Comparison of ENCODE assay signal across 25 mouse cellular contexts in genomic region chr6:41202302-41202701, GRCm38 (mm10).
"Had no signal": no experiment of that assay in that cellular context is flagged by ENCODE, and none has a peak within 500 bp of the region (broad histone marks: within the 10 kb centered on the region; RNA-seq: fewer than 3 reads in every experiment).

No protein-coding gene starts in this region.

- H3K4me3 ChIP-seq: gastrocnemius, adult 2 months; heart, adult 2 months; heart, embryonic 13.5 days; heart, embryonic 15.5 days; hindbrain, embryonic 13.5 days; hindbrain, embryonic 15.5 days; kidney, embryonic 15.5 days; left cerebral cortex, adult 2 months; limb, embryonic 13.5 days; limb, embryonic 15.5 days; liver, embryonic 12.5 days had no signal

- H3K27ac ChIP-seq: gastrocnemius, adult 2 months; heart, adult 2 months; heart, embryonic 13.5 days; heart, embryonic 15.5 days; hindbrain, embryonic 13.5 days; hindbrain, embryonic 15.5 days; kidney, embryonic 15.5 days; kidney, postnatal 0 days; left cerebral cortex, adult 2 months; limb, embryonic 13.5 days; limb, embryonic 15.5 days; liver, embryonic 12.5 days had no signal

- H3K27me3 ChIP-seq: heart, embryonic 13.5 days; heart, embryonic 15.5 days; hindbrain, embryonic 13.5 days; hindbrain, embryonic 15.5 days; kidney, embryonic 15.5 days; limb, embryonic 13.5 days; limb, embryonic 15.5 days; liver, embryonic 12.5 days had no signal

- ATAC-seq: intestine, embryonic 16.5 days; liver, embryonic 12.5 days had no signal

- DNase-seq: gastrocnemius, adult 2 months; gastrocnemius, postnatal 10 days; gastrocnemius, postnatal 25 days; heart, adult 11 months; heart, adult 2 months; heart, postnatal 14 days; heart, postnatal 36 days; kidney, adult 11 months; kidney, adult 2 months; kidney, adult 9 months; kidney, postnatal 14 days; kidney, postnatal 36 days; layer of hippocampus, adult 9-11 months; left cerebral cortex, postnatal 4 days had no signal

- H3K9me3 ChIP-seq: heart, embryonic 15.5 days; hindbrain, embryonic 13.5 days; hindbrain, embryonic 15.5 days; kidney, embryonic 15.5 days; limb, embryonic 13.5 days; limb, embryonic 15.5 days; liver, embryonic 12.5 days had no signal

- H3K4me1 ChIP-seq: heart, embryonic 13.5 days; heart, embryonic 15.5 days; hindbrain, embryonic 13.5 days; hindbrain, embryonic 15.5 days; kidney, embryonic 15.5 days; limb, embryonic 13.5 days; limb, embryonic 15.5 days; liver, embryonic 12.5 days had no signal

- H3K36me3 ChIP-seq: heart, embryonic 13.5 days; heart, embryonic 15.5 days; hindbrain, embryonic 13.5 days; hindbrain, embryonic 15.5 days; kidney, embryonic 15.5 days; limb, embryonic 13.5 days; limb, embryonic 15.5 days; liver, embryonic 12.5 days had no signal
